Mouse (Mus musculus) frontal cortex, adult (tissue): ENCODE measurements around the gene Mrpl27.
"Not testable (repeated sequence)": the region's sequence is repeated elsewhere in the genome, so short reads cannot be mapped to it uniquely, and the experiment has no call there.

Experiments
- ATAC-seq: cut with Nextera tagmentation; 2 replicates; pipeline ENCODE4 v1.9.2; 2017; ENCODE audit warnings: mild to moderate bottlenecking, moderate library complexity, mixed read lengths; ENCODE audit not compliant: low TSS enrichment

The Mrpl27 gene

GRCm38 (mm10) chr11:94653663-94654436, at the start of gene Mrpl27, which contains the start of gene Eme1:
Gene Mrpl27 (plus strand): TSS chr11:94653767.
Gene Eme1 (minus strand): TSS chr11:94653964.
- ATAC-seq = peak; percentile 96

- ATAC-seq = no peak
Observed at GRCm38 (mm10) chr11:94610744-94611740, 42.5 kb upstream of the Mrpl27 start.

GRCm38 (mm10) chr11:94614603-94615002, 39.0 kb upstream of the Mrpl27 start:
- ATAC-seq = no peak

- ATAC-seq = no peak
Observed at GRCm38 (mm10) chr11:94615494-94615893, 38.1 kb upstream of the Mrpl27 start.

GRCm38 (mm10) chr11:94617646-94618045, 35.9 kb upstream of the Mrpl27 start:
- no peak for ATAC-seq

- no peak for ATAC-seq
Observed at GRCm38 (mm10) chr11:94620766-94621457, 32.7 kb upstream of the Mrpl27 start.

GRCm38 (mm10) chr11:94621458-94621852, 32.1 kb upstream of the Mrpl27 start:
- ATAC-seq = no peak

GRCm38 (mm10) chr11:94622162-94622561, 31.4 kb upstream of the Mrpl27 start:
- no peak for ATAC-seq

GRCm38 (mm10) chr11:94629199-94629883, 24.2 kb upstream of the Mrpl27 start, which contains the start of gene Lrrc59:
Gene Lrrc59 (plus strand): TSS chr11:94629767.
- ATAC-seq = peak; percentile 100

GRCm38 (mm10) chr11:94629884-94630198, 23.7 kb upstream of the Mrpl27 start:
- ATAC-seq = no peak

GRCm38 (mm10) chr11:94630199-94631011, 23.2 kb upstream of the Mrpl27 start:
- no peak for ATAC-seq

GRCm38 (mm10) chr11:94631969-94632368, 21.6 kb upstream of the Mrpl27 start:
- ATAC-seq = no peak

- no peak for ATAC-seq
Observed at GRCm38 (mm10) chr11:94632988-94633387, 20.6 kb upstream of the Mrpl27 start.

GRCm38 (mm10) chr11:94634431-94634830, 19.1 kb upstream of the Mrpl27 start:
- no peak for ATAC-seq

GRCm38 (mm10) chr11:94644461-94645219, 8.9 kb upstream of the Mrpl27 start:
- ATAC-seq = peak; percentile 74

GRCm38 (mm10) chr11:94646457-94646856, 7.1 kb upstream of the Mrpl27 start:
- no peak for ATAC-seq

GRCm38 (mm10) chr11:94651241-94651640, 2.3 kb upstream of the Mrpl27 start:
- ATAC-seq = not testable (repeated sequence)

GRCm38 (mm10) chr11:94652973-94653372, 594 bp upstream of the Mrpl27 start:
- no peak for ATAC-seq

- no peak for ATAC-seq
Observed at GRCm38 (mm10) chr11:94661344-94661743, 7.8 kb downstream of the Mrpl27 start.

- no peak for ATAC-seq
Observed at GRCm38 (mm10) chr11:94665281-94665680, 11.7 kb downstream of the Mrpl27 start.
